Mouse (Mus musculus) midbrain, embryonic 16.5 days (tissue): ENCODE measurements around the gene Klhdc4. TPM values are rescaled to one million over a fixed set of nuclear protein-coding genes. Genes with fewer than 3 reads are reported as not detected.

Experiments used
- ATAC-seq: fragments of 200-750 bp; cut with Nextera tagmentation; 2 replicates; pipeline ENCODE4 v1.8.0; 2017; ENCODE audit warnings: moderate TSS enrichment
- H3K27ac ChIP-seq: fragments of 300-500 bp; sonication (generic); 2 replicates; pipeline ENCODE4 v1.5.1; 2014; ENCODE audit warnings: mild to moderate bottlenecking, low read length, mixed read lengths
- H3K27me3 ChIP-seq: fragments of 300-500 bp; sonication (generic); 2 replicates; pipeline ENCODE4 v1.6.1; 2014; ENCODE audit warnings: low read depth, low read length, mixed read lengths; ENCODE audit not compliant: control insufficient read depth, insufficient read depth
- H3K36me3 ChIP-seq: fragments of 300-500 bp; sonication (generic); 2 replicates; pipeline ENCODE4 v1.6.1; 2014; ENCODE audit warnings: mild to moderate bottlenecking, low read length, moderate library complexity, mixed read lengths; ENCODE audit not compliant: control insufficient read depth, insufficient read depth
- H3K4me1 ChIP-seq: fragments of 300-500 bp; sonication (generic); 2 replicates; pipeline ENCODE4 v1.6.1; 2014; ENCODE audit warnings: mild to moderate bottlenecking, low read length, mixed read lengths; ENCODE audit not compliant: control insufficient read depth, insufficient read depth
- H3K4me2 ChIP-seq: fragments of 300-500 bp; sonication (generic); 2 replicates; pipeline ENCODE4 v1.6.1; 2014; ENCODE audit warnings: mild to moderate bottlenecking, low read length, mixed read lengths
- H3K4me3 ChIP-seq: fragments of 300-500 bp; sonication (generic); 2 replicates; pipeline ENCODE4 v1.5.1; 2014; ENCODE audit warnings: low read depth, mild to moderate bottlenecking, low read length, moderate library complexity, mixed read lengths
- H3K9ac ChIP-seq: fragments of 300-500 bp; sonication (generic); 2 replicates; pipeline ENCODE4 v1.6.1; 2014; ENCODE audit warnings: low read depth, low read length, mixed read lengths
- H3K9me3 ChIP-seq: fragments of 300-500 bp; sonication (generic); replicated peaks from 2 replicates; pipeline ENCODE4 v1.6.1; 2014; ENCODE audit warnings: mild to moderate bottlenecking, low read length, mixed read lengths; ENCODE audit not compliant: control insufficient read depth, poor library complexity, severe bottlenecking
- WGBS: fragments of 180-500 bp; shearing (Covaris S2); extraction: QIAGEN DNeasy Blood & Tissue Kit; methylation state at CpG from one replicate; pipeline ENCODE4 v1.1.7; 2014; 5-methylcytosine and 5-hydroxymethylcytosine counted together
- polyA plus RNA-seq: library from polyadenylated mRNA; unstranded; fragments of >200 nt; fragmentation: Nextera tagmentation; extraction: Ambion mirVana; gene quantifications from 2 replicates; pipeline ENCODE4 v1.2.1, GENCODE M21; 2015

Klhdc4 gene
- polyA plus RNA-seq, 1 experiment from 2014 or later: 43.3 TPM

DNA sequence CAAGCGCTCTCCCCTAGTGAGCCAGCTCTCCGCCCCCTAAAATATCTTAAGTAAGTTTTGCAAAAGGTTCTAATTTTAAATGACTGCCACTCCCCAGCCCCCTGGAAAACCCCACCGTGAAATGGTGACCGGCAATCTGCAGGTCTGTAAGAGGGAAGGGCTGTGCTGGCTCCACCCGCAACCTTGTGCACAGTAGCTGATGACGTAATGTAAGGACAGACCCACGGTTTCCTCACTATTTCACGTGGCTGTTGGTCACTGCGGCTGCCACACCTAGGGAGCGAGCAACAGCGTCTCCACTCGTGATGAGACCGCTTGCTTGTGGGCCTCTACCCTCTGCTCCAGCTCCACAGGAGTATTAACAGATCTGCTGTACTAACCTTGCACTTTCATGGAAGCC lies 23.2 kb downstream of the Klhdc4 start:
- Histone ChIP-seq H3K9ac (no peak overlapping the region), H3K4me1 (no peaks in the 10 kb centered on the region), H3K9me3 (no peaks in the 10 kb centered on the region), H3K27ac (no peak overlapping the region), H3K4me2 (no peak overlapping the region), H3K36me3 (peaks cover 21% of the 10 kb centered on the region), H3K27me3 (no peaks in the 10 kb centered on the region), H3K4me3 (no peak overlapping the region)
- WGBS: 97% methylated on average over 13 of the region's 13 CpGs
- ATAC-seq: no peak

DNA sequence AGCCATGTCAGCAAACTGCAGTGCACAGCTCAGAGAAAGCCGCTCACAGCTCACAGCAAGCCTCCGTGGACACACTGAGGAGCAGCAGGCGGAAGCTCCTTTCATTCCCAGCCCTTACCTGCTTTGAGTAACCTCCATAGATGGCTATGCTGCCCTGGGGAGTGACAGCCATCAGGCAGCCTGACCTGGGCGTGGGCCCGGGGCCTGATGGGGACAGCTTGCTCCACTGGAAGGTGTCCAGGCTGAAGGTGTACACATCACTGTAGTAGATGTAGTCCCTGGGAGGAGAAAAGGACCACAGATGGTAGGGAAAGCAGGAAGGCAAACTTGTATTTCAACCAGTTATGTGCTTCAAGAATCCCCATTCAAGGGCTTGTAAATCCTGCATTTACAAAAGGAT lies 24.5 kb downstream of the Klhdc4 start:
- no peak for ATAC-seq
- Histone ChIP-seq H3K27me3 (no peaks in the 10 kb centered on the region), H3K4me3 (no peak overlapping the region), H3K36me3 (peaks cover 23% of the 10 kb centered on the region), H3K4me2 (no peak overlapping the region), H3K4me1 (no peaks in the 10 kb centered on the region), H3K9me3 (no peaks in the 10 kb centered on the region), H3K9ac (no peak overlapping the region), H3K27ac (no peak overlapping the region)
- 97% methylated on average over 5 of the region's 5 CpGs for WGBS

DNA sequence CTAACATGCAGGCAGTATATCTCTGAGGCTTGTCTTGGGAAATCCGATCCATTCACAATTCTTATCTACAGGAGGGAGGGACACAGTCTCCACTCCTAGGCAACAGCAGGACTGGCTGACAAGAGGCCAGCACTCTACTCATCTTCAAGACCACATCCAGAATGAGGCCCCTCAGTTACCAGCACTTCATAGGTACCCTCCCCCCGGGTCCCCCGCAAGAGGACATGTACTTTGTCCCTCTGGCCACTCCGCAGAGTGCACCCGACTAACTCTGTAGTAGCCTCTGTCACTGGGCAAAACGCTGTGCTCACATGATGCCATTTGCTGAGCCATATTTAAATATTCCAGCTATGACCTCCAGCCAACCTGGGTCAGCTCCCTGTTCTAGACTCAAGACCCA lies 31.0 kb downstream of the Klhdc4 start:
- no peak overlapping the region for H3K4me2 ChIP-seq
- H3K4me3 ChIP-seq: no peak overlapping the region
- H3K9me3 ChIP-seq: no peaks in the 10 kb centered on the region
- no peak for ATAC-seq
- H3K4me1 ChIP-seq: no peaks in the 10 kb centered on the region
- H3K36me3 ChIP-seq: peaks cover 13% of the 10 kb centered on the region
- 98% methylated on average over 6 of the region's 6 CpGs for WGBS
- H3K9ac ChIP-seq: no peak overlapping the region
- no peaks in the 10 kb centered on the region for H3K27me3 ChIP-seq
- H3K27ac ChIP-seq: no peak overlapping the region

DNA sequence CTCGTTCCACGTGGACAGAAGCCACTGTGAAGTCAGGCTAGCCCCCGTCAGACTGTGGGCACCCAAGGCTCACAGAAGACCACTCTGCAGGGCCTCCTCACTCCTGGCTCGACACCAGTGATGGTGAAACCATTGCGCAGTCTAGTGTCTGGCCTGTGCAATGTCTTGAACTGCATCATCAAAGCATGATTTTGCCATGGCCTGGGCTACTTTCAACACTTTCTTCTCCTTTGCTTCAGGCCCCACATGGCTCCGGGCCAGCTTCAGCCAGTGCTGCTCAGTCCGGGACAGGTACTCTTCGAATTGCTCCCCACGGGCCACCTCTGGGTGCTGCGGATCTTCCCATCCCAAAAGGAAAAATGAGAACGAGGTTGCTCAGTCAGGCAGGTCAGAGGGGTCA lies 33.0 kb downstream of the Klhdc4 start:
- ATAC-seq: no peak
- no peak overlapping the region for H3K4me2 ChIP-seq
- H3K9ac ChIP-seq: no peak overlapping the region
- 92% methylated on average over 11 of the region's 11 CpGs for WGBS
- no peak overlapping the region for H3K27ac ChIP-seq
- no peak overlapping the region for H3K4me3 ChIP-seq
- H3K9me3 ChIP-seq: no peaks in the 10 kb centered on the region
- H3K27me3 ChIP-seq: no peaks in the 10 kb centered on the region
- H3K36me3 ChIP-seq: peaks cover 13% of the 10 kb centered on the region
- no peaks in the 10 kb centered on the region for H3K4me1 ChIP-seq

DNA sequence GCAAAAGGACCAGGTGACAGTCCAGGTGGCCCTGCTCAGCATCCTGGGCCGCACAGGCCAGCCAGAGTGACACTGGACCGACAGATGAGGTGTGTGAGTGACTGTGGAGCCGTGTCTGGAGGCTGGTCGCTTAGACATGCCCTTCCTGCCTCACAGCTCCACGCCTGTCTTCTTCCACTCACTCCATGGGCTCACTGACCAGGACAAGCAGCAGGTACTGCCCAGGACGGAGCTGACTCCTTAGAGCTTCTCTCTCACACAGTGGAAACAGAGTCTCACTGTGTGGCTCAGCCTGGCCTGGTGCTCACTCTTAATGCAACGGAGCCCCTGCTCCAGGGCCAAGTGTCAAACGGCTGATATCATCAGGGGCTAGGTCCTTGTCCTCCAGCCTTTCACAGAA lies 33.9 kb downstream of the Klhdc4 start:
- Histone ChIP-seq H3K27me3 (no peaks in the 10 kb centered on the region), H3K9ac (no peak overlapping the region), H3K9me3 (no peaks in the 10 kb centered on the region), H3K4me2 (no peak overlapping the region), H3K4me1 (no peaks in the 10 kb centered on the region), H3K4me3 (no peak overlapping the region), H3K27ac (no peak overlapping the region), H3K36me3 (peaks cover 9% of the 10 kb centered on the region)
- no peak for ATAC-seq
- 93% methylated on average over 8 of the region's 8 CpGs for WGBS

DNA sequence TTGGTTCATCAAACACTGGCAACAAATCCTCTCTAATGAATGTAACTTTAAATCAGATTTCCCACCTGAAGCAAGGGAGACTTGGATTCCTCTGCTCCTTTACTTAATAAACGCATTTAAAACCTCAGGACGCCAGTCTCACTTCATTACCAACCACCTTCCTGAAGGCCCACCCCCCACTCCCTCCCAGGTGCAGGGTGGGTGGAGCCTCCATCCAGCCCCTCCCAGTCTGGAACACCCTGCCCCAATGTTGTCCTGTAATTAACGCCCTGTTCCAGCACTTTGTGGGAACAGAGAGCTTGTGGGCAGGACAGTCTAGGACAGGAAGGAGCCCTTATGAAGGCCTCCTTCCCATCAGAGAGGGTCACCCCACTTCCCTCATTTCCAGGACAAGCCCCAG lies 35.2 kb downstream of the Klhdc4 start:
- 54% methylated on average over 3 of the region's 3 CpGs for WGBS
- no peak for ATAC-seq

DNA sequence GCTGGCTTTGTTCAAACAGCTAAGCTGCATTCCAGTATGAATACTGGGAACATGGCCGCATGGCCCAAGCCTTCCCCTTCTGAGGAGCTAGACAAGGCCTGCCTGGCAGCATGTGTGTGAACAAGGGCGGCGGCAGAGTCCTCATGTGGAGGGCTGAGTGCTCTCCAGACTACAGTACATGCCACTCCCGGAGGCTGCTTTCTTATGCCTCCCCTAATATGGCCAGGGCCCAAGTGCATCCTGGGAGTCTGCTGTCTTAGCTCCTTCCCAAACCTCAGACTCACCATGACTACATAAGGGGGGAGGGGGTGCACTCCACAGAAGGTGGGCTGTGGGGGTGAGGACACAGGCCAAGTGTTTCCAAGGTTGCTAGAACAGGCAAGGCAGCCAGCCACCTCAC lies 36.7 kb downstream of the Klhdc4 start:
- Histone ChIP-seq H3K4me3 (no peak overlapping the region), H3K27me3 (no peaks in the 10 kb centered on the region), H3K36me3 (peaks cover 7% of the 10 kb centered on the region; the same call in 1 of the 2 replicates), H3K4me1 (no peaks in the 10 kb centered on the region), H3K9ac (no peak overlapping the region), H3K9me3 (no peaks in the 10 kb centered on the region), H3K4me2 (no peak overlapping the region), H3K27ac (no peak overlapping the region)
- 85% methylated on average over 4 of the region's 4 CpGs for WGBS
- no peak for ATAC-seq

More for the DNA sequence above, 35.2 kb downstream of the Klhdc4 start:
- Histone ChIP-seq H3K27me3 (no peaks in the 10 kb centered on the region), H3K4me1 (no peaks in the 10 kb centered on the region), H3K4me3 (no peak overlapping the region), H3K4me2 (no peak overlapping the region), H3K36me3 (peaks cover 13% of the 10 kb centered on the region), H3K9ac (no peak overlapping the region), H3K9me3 (no peaks in the 10 kb centered on the region), H3K27ac (no peak overlapping the region)

DNA sequence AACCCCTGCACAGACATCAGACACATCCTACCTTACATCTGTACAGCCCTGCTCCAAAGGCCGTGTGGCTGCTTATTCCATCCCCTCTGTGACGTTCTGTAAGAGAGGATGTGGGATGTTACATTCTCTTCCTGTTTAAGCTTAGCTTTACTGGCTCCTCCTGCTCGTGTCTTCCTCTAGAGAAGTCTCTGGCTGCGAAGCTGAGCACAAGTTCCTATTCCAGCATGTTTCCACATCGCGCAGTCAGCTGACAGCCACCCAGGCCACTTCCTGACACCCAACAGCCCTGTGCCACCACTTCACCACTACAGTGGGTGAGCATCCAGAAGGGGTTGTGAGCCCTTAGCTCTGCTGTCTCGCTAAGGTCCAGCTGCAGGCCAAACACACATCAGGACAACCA lies 37.2 kb downstream of the Klhdc4 start:
- no peaks in the 10 kb centered on the region for H3K27me3 ChIP-seq
- WGBS: 86% methylated on average over 7 of the region's 7 CpGs
- no peaks in the 10 kb centered on the region for H3K4me1 ChIP-seq
- H3K36me3 ChIP-seq: peaks cover 7% of the 10 kb centered on the region; the same call in 1 of the 2 replicates
- no peak overlapping the region for H3K9ac ChIP-seq
- H3K4me2 ChIP-seq: no peak overlapping the region
- no peaks in the 10 kb centered on the region for H3K9me3 ChIP-seq
- H3K4me3 ChIP-seq: no peak overlapping the region
- ATAC-seq: no peak
- no peak overlapping the region for H3K27ac ChIP-seq

DNA sequence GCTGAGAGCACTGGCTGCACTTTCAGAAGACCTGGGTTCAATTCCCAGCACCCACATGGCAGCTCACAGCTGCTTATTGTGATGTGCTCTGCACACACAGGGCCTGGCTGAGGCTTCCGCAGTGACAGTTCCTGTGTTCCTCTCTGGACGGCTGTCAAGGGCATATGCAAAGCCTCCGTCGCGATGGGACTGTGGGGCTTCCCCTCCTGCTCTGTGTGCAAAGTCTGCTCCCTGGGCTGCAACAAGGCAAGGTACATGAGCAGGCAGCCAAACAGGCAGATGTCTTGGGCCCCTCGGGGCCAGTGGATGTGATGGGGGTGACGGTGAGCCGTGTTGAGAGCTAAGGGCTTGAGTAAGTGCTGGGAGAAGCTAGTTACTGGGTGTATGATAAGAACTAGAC lies 40.6 kb downstream of the Klhdc4 start:
- ATAC-seq: no peak
- H3K36me3 ChIP-seq: peaks cover 6% of the 10 kb centered on the region; the same call in 1 of the 2 replicates
- H3K9ac ChIP-seq: no peak overlapping the region
- no peaks in the 10 kb centered on the region for H3K27me3 ChIP-seq
- H3K9me3 ChIP-seq: no peaks in the 10 kb centered on the region
- H3K4me2 ChIP-seq: no peak overlapping the region
- no peak overlapping the region for H3K4me3 ChIP-seq
- no peaks in the 10 kb centered on the region for H3K4me1 ChIP-seq
- WGBS: 78% methylated on average over 8 of the region's 8 CpGs
- no peak overlapping the region for H3K27ac ChIP-seq

DNA sequence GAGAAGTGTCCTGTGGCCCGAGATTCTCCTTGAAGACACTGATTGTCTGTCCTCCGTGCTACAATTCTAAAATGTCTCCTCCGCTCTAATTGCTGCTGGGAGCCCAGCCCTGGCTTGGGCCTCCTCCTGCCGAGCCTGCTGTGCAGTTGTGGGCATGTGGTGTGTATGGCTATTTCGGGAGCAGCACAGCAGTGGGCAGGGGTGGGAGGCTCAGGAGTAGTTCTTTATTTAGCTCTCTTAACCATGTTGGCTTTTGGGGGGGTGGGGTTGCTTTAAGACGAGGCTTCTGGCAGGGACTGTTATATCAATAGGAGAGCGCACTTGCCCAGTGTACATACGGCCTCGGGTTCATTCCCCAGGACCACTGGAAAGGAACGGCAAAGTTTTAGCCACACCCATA lies 42.8 kb downstream of the Klhdc4 start:
- no peak for ATAC-seq
- H3K4me3 ChIP-seq: no peak overlapping the region
- 60% methylated on average over 10 of the region's 10 CpGs for WGBS

More for the DNA sequence above, 42.8 kb downstream of the Klhdc4 start:
- Histone ChIP-seq H3K27ac (no peak overlapping the region), H3K9me3 (no peaks in the 10 kb centered on the region), H3K4me2 (no peak overlapping the region), H3K9ac (no peak overlapping the region), H3K36me3 (peaks cover 6% of the 10 kb centered on the region; the same call in 1 of the 2 replicates), H3K4me1 (no peaks in the 10 kb centered on the region), H3K27me3 (no peaks in the 10 kb centered on the region)
